Mouse (Mus musculus): ENCODE measurements at regions not wholly inside any gene's neighbourhood (a gene's known extent, or its start where the extent isn't known, plus 50 kb on each side); places are given as distances from the start of the nearest gene placed in this dataset.

- TF ChIP-seq CTCF (IDR thresholded peaks at IDR 0.05; ENCODE audit: insufficient read depth, low read length) (no peak), POLR2A (IDR thresholded peaks at IDR 0.05; ENCODE audit: borderline replicate concordance, extremely low read depth, low read depth, low read length) (no peak)
Measured at GRCm38 (mm10) chr14:78435982-78436381, 100.6 kb downstream of the Akap11 start.

Data from lung, adult 2 months (tissue).